Mouse (Mus musculus): Measurements from ENCODE around the gene Mamdc2.

The Mamdc2 gene

GRCm38 (mm10) chr19:23353881-23354401, 94.3 kb downstream of the Mamdc2 start:
- no peak for DNase-seq

DNA sequence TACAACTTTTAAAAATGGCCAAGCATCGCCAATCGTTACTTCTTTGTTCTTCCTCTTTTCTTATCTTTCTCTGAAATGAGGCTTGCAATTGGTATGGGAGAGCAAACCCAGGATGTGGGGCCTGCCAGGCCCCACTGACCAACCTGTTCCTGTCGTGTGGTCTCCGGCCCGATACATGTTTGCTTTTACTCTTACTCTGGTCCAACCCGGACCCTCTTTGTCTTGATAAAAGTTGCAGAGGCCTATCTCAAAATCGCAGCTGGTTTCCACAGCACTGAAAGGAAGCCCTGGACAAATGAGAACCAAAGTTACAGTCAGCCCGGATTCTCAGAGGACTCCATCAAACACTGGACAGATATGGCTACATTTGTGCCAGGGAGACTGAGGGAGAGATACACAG, 95.1 kb downstream of the Mamdc2 start:
- DNase-seq = no peak

DNA sequence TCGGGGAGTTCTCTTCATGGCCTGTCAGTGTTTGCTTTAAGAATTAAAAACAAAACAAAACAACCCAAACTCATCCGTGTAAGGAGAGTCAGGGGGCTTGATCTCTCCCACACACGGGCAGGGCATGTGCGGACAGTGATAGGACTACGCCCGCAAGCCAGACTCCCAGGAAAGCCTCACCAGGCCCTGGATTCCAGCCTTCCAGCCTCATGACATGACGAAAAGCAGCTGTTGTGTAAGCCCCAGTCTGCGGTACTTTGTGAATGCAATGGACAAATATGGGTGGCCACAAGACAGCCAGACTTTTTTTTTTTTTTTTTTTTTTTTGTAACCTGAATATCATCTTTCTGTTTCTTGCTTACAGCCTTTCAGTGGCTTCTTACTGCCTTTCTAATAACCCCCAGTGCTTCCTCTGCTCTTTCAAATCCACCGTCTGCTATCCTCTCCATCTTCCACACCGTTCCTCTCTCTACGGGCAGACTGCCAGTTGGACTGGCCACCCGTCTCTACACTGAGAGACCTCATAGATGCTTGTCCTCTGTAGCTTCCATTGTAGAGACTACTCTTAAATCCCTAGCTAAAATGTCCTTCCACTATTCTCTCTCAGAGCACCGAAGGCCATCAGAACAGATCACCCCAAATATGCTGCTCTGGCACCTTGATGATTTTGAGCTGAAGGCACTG, 96.3 kb downstream of the Mamdc2 start:
- no peak for DNase-seq

GRCm38 (mm10) chr19:23349930-23350329, 98.3 kb downstream of the Mamdc2 start:
- DNase-seq = no peak

GRCm38 (mm10) chr19:23342782-23343181, 105.5 kb downstream of the Mamdc2 start:
- DNase-seq = no peak

GRCm38 (mm10) chr19:23332883-23333282, 115.4 kb downstream of the Mamdc2 start:
- DNase-seq = no peak

DNA sequence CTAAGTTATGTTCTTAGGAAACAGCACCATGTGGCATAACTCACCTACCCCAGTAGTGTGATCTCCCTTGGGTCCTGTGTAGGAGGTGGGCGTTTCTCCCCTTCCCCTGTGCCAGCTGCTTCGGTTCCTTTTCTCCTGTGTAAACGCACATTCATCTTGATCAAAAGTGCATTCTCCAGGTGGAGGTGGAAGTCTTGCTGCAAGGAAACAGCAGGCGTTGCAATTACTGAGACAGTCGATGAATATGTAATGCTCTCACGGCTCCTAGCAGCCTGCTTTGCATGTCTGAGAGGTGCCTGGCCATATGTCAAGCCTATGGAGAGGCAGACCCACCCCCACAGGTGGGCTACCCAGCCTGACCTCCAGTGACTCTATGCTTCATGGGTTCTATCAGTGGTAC, 117.4 kb downstream of the Mamdc2 start:
- DNase-seq = no peak

DNA sequence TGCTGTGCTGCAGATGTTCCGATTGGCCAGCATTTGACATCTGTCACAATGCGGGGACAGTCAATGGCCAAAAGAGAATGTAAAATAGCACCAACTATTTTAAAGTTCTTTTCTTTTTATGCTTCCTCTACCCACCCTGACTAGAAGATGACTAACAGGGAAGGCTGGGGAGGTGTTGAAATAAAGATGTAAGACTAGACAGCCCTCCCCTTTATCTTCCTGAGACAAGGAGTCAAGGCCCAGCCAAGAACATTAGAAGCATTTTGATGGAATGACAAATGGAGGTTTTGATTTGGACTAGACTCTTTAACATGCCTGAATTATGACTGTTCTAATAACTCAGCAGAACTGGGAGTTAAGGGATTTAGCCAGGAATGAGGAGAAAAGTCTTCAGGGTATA, 118.9 kb downstream of the Mamdc2 start:
- DNase-seq = no peak

DNA sequence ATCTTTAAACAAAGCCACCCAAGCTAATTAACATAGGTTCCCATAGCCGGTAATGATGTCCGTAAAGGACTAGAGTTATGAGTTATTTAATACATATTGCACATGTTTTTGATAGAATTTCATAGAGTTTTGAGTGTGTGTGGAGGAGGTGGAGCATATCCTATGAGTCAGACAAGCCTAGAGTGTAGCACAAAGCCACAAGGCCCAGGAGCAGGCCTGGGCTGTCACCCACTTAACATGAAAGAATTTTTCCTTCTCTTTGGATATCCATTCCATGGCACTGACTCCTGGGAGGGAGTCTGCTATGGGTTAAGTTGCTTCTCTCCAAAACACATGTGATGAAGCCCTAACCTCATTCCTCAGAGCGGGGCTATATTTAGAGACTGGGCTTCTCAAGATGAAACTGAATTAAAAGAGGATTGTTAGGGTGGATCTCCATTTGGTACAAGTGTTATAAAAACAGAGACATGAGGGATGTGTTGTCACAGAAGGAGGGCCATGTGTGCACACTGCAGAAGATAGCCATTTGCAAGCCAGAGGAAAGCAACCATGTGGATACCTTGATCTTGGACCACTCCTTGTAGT, 121.1 kb downstream of the Mamdc2 start:
- DNase-seq = no peak

GRCm38 (mm10) chr19:23323107-23323506, 125.1 kb downstream of the Mamdc2 start:
- no peak for DNase-seq

DNA sequence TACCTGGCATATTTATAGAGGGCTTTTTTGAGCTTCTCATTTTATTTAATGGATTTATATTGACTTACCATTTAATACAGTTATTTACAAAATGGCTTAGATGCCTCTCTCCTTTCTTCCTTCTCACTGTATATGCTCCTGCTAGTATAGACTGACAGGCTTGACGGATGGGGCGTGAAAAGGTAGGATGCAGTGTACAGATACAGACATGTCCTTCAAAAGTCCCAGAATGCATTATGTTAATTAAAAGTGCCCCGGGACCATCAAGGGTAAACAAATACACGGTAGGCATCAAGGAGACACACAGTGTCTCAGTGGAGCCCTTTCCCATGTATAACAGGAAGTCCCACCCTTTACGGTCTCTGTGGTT, 130.3 kb downstream of the Mamdc2 start:
- no peak for DNase-seq

DNA sequence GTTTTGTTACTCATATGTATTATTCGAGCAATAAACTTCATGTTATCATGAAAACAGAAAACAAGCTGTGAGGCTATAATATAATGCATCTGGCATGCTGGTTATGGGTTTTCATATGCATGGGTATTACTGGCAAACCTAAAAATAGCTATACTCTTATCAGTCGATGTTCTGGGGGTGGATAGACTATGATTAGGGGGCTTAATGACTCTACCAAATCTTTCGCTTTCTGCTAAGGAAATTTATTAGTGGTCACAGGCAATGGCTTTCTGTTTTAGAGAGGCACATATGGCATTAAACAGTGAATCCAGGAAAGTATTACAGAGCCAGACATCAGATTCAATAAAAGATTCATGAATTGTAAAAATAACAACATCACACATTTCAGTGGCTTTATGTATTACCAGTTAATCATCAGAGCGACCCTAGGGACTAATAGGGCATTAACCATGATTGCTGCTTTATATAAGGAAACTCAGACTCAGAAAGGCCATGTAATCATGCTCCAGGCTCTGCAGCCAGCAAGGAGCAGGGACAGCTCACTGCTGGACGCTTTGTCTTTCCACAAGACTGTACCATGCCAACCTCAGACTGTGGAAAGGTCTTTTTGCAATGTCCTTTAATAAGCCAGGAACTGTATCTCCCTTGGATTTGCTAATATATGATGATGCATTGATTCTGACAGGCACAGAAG, 130.8 kb downstream of the Mamdc2 start:
- no peak for DNase-seq

DNA sequence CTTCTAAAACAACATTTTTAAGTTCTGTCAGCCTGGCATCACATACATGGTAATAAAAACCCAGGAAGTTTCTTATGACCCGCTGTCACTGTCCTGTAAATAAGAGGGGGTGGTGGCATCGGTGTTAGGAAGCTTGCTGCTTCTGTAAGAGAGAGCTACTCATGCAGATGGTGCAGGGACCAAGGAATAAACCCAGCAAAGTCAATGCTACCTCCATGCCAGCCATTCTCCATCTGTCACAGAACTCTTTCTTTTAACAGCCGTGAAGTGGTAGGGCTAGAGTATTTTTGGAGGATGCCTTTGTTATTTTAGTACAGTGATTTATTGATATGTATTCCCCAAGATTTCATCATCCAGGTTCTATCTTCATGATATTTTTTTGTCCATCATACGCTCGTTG, 131.4 kb downstream of the Mamdc2 start:
- DNase-seq = no peak

- DNase-seq = no peak
Measured at GRCm38 (mm10) chr19:23309979-23310378, 138.3 kb downstream of the Mamdc2 start.

- DNase-seq = no peak
Measured at GRCm38 (mm10) chr19:23306671-23307070, 141.6 kb downstream of the Mamdc2 start.

GRCm38 (mm10) chr19:23299987-23300386, 148.3 kb downstream of the Mamdc2 start:
- no peak for DNase-seq

- no peak for DNase-seq
Measured at GRCm38 (mm10) chr19:23298917-23299316, 149.3 kb downstream of the Mamdc2 start.

- DNase-seq = no peak
Measured at GRCm38 (mm10) chr19:23297191-23297590, 151.1 kb downstream of the Mamdc2 start.

- DNase-seq = no peak
Measured at GRCm38 (mm10) chr19:23289251-23289650, 159.0 kb downstream of the Mamdc2 start.

GRCm38 (mm10) chr19:23281911-23282660, 166.2 kb downstream of the Mamdc2 start:
- peak; percentile 5 for DNase-seq

- DNase-seq = no peak
Measured at GRCm38 (mm10) chr19:23274054-23274724, 174.1 kb downstream of the Mamdc2 start.

DNA sequence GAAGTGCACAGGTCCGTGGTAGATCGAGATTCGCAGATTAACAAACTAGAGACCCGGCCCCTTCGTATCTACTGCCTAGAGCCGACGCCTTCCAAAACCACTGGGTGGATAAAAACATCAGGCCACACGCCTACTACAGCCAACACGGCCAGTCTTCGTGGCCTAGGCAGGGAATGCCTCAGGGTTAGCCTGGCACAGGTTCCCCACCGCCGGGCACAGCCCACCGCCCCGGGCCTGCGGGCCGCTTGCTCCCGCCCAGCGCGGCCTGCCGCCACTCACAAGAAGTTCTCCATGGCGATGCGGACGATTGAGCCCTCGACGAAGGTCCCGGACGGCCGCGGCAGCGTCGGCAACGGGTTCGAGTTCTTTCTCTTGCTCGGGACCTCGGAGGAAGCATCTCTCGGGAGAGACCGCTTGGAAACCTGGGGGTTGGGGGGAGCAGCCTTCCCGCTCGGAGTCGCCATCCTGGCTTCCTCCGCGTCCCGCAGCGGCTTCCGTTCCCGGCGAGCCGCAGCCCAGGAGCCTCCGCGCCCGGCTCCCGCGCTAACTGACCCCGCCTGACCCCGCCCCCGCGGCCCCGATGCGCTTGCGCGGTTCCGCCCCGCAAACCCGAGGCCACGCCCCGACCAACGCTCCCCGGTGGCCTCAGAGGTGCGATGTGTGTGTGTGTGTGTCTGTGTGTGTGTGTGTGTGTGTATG, 174.7 kb downstream of the Mamdc2 start, which contains the start of gene Smc5:
Gene Smc5, minus strand, starts transcription at position 543 of the 699 bp plus-strand sequence.
- DNase-seq = peak; percentile 92
